In the genomic region with DNA sequence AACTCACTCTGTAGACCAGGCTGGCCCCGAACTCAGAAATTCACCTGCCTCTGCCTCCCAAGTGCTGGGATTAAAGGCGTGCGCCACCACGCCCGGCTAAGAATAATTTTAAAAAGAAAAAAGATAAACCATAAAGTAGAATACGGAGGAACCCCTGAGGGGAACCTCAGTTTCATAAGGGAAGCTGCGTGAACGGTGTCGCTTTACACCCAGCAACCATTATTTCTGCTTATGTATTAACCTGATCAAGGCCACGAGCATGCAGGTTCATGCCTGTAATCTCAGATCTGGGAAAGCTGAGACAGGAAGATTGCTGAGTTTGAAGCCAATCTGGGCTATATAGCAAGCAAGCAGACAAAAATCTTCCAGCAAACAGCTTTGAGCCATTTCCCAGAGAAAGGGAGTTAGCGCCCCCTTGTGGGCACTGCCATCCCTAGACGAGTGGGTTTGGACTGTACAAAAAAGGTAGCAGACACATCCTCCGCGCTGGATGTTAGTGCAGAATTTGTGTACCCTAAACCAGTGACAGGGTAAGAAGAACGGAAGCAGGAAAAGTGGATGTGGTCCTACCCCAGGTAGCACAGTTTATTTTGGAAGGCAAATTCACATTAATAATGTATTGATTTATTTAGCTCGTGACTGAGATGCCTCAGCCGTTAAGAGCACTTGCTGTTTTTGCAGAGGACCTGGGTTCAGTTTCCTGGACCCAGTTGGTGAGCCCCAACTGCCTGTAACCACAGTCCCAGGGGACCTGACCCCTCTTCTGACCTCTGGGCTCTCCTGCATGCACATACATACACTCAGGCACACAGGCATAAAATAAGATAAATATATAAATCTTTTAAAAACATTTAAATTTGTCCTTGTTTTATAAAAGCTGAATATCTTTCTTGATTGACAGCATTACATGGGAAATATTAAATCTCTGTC, we compare ENCODE assay signal across 8 mouse cellular contexts. TPM values are rescaled to one million over a fixed set of nuclear protein-coding genes. Genes with fewer than 3 reads are reported as not detected.
A peak's percentile ranks its signal among the peaks of the same experiment; 100 is the strongest.
DNase-seq lines count a peak whose midpoint lies in the region; ATAC-seq lines count a peak whose summit lies in the region.

No protein-coding gene starts in this region.

- peak; percentile 85 for DNase-seq in R1 (ENCODE audit: low read depth, low spot score)
- DNase-seq in cerebellum, adult 9-10 months = peak; percentile 92
- DNase-seq in frontal cortex, postnatal 10 days (ENCODE audit: low spot score in 2 of 2) = peak; percentile 59 to 82
- DNase-seq in left cerebral cortex, postnatal 10 days (ENCODE audit: extremely low spot score in 1 of 2, low spot score in 2 of 2) = peak; percentile 74 to 87
- peak; percentile 87 for DNase-seq in mesoderm, embryonic 11.5 days (ENCODE audit: low read depth, low spot score)
- DNase-seq in right cerebral cortex, postnatal 25 days = peak; percentile 84
- peak; percentile 90 for DNase-seq in urinary bladder, postnatal 25 days (ENCODE audit: low spot score)

- intact Hi-C loops in left cerebral cortex, postnatal 10 days (cut with DNase I) = loop anchor here (5.0 kb wide), 1 partner anchor 76 kb away; no protein-coding TSS in a partner anchor

- peak; percentile 86 for ATAC-seq in inflammation-experienced regulatory T-cells, adult 6 months

RNA-seq across cellular contexts. Expression of gene Acp5, which starts 7.9 kb away (rescaled TPM):
- polyA plus RNA-seq in inflammation-experienced regulatory T-cells, adult 6 months (2017; shearing (Covaris generic)) = 100 to 1,000 TPM; 155 to 257 (median 245) TPM
- under 1 TPM; 0.61 to 0.75 TPM for total RNA-seq in left cerebral cortex, postnatal 10 days (2021)

RNA-seq across cellular contexts. Expression of gene Pigyl, which starts 13.3 kb away (rescaled TPM):
- 10 to 100 TPM; 40.1 to 46.8 (median 43.2) TPM for polyA plus RNA-seq in inflammation-experienced regulatory T-cells, adult 6 months (2017; shearing (Covaris generic))
- total RNA-seq in left cerebral cortex, postnatal 10 days (2021) = 10 to 100 TPM; 40.9 to 42.3 TPM

RNA-seq across cellular contexts. Expression of gene Elof1, which starts 26.4 kb away (rescaled TPM):
- polyA plus RNA-seq in inflammation-experienced regulatory T-cells, adult 6 months (2017; shearing (Covaris generic)) = 10 to 100 TPM; 76.4 to 98.9 (median 89.4) TPM
- total RNA-seq in left cerebral cortex, postnatal 10 days (2021) = 10 to 100 TPM; 63.0 to 63.7 TPM

RNA-seq across cellular contexts. Expression of gene Cnn1, which starts 44.4 kb away (rescaled TPM):
- under 1 TPM; 0.20 to 0.36 (median 0.32) TPM for polyA plus RNA-seq in inflammation-experienced regulatory T-cells, adult 6 months (2017; shearing (Covaris generic))
- total RNA-seq in left cerebral cortex, postnatal 10 days (2021) = under 1 TPM; 0.20 to 0.39 TPM

RNA-seq across cellular contexts. Expression of gene Zfp872, which starts 44.5 kb away (rescaled TPM):
- polyA plus RNA-seq in inflammation-experienced regulatory T-cells, adult 6 months (2017; shearing (Covaris generic)) = not detected
- total RNA-seq in left cerebral cortex, postnatal 10 days (2021) = under 1 TPM; 0.21 to 0.39 TPM

Comparison
In these comparisons a context has a peak if more than half of its experiments do, and no peak if none do; other contexts are left out.
1. Peak in every context shown above with its lines: DNase-seq and ATAC-seq.